Mouse (Mus musculus) c-Kit-positive CD71-negative TER-119-negative erythroid progenitor cells, embryonic 14.5 days (primary cell): ENCODE measurements at regions not wholly inside any gene's neighbourhood (a gene's known extent, or its start where the extent isn't known, plus 50 kb on each side); places are given as distances from the start of the nearest gene placed in this dataset.

Source experiments
- DNase-seq: peaks from one replicate; pipeline ENCODE4 v3.0.0-alpha.2; 2013; ENCODE audit warnings: low read depth

DNA sequence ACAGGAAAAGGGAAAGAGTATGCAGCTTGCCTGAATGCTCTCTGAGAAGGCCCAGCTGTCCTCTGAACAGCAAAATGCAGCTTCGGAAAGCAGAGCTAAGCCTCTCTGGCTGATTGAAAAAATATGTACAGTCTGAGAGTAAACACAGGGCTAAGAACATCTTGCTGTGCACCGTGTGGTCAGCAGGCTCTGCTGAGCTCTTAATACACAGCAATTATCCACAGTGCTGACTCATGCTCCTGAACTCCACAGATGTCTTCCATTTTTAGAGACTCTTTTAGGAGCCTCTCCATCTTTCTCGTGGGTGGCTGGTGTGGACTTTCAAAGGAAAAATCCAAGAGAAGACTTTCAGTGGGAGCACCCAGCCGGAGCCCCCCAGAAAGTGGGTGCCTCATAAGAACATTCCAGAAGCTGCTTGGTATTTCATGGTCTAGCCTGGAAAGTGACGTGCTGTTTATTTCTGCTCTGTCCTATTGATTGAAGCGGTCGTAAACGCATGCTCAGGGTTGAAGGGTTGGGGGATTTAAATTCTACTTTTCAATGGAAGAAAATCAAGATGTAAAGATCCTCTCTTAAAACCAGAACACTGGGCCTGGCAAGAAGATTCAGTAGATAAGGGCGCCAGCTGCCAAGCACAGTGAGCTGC is 209.5 kb downstream of the Mreg start:
- DNase-seq, result no peak

DNA sequence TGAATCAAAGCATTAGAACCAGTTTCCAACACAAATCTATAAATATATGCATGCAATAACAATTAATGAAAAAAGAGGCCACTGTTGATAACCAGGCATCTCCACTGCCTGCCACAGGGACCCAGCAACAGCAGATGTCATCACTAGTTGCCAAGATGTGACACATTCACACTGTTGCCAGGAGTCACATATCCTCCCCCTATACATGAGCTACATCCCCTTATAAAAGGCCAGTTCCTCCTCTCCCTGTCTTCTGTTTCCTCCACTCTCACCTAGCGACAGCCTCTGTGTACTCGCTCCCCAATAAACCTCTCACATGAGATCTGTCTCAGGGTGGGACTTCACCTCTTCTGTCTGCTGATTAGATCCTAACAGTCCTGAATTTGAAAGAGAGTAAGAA is 211.4 kb downstream of the Mreg start:
- DNase-seq, result no peak

DNA sequence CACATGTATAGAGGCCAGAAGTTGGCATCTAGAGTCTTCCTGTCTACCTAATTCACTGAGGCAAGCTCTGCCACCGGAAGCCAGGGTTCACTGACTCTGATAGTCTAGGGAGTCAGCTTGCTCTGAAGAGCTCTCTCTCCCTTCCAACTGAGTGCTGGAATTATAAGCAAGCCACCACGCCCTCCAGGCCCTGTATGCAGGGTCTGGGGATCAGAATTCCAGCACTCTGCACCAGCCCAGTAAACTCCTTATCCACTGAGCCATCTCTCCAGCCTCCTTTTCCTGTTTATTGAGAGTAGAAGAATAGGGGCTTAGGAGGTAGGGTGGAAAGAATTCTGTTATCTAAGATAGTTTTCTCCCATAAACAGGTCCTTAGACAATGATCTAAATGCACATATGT is 215.3 kb downstream of the Mreg start:
- no peak for DNase-seq

DNA sequence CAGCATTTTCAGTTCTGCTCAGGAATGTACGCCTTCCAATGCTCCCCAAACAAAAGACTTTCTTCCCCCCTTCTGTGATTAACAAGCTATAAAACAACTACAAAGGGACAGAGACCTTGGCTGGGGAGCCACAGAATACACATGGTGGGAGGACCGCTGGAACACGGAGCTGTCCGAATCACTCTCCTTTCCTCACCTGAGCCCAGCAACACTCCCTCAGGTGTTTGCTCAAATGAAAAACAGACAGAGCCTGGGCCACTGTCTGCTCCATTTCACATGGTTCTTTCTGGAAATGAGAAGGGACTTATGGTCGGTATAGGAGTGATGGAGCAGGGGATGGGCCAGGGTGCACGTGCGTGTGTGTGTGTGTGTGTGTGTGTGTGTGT is 215.9 kb downstream of the Mreg start:
- DNase-seq, result no peak

DNA sequence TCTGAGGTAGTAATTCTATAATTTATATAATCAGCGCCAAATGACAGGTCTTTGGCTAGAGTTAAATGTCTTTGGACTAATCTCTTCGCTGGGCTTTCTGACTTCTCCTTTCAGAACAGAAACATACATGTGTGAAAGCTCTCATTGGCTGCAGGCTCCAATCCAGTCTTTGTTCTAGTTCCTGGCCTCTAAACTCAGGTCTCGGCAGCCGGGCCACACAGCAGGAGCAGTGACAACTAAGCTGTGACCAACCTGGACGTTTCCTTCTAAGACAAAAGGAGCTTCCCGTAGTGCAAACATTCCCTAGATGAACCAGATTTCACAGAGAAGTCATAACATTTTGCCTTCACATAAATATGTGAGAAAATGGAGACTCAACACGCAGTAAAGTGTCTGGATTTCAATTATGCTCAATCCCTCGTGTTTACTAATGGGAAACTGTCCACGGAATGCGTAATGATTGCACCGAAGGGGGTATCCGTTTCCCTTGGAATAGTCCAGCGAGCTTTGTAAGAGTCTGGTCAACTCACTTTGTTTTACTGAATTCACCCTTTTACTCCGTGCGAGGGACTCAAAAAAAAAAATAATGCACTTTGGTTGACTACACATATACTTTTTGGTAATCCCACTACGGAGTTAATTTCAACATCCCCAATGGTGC is 216.4 kb downstream of the Mreg start:
- no peak for DNase-seq

DNA sequence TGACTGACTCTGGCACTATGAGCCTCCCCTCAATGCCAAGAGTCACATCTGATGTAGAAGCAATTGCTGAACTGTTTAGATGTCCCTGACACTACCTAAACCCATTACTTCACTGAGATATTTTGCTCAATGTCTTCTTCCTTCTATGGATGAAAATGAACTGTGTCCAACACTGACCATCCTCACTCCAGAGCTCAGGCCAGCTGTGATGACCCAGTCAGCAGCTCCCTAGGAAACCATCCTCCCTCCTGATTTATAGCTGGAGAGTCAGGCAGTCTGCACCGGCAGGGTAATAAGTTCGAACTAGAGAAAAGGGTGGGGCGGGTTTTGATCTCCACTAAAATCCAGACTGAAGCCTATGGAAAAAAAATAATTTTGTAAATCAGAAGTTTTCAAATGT is 221.2 kb downstream of the Mreg start:
- DNase-seq, result no peak

DNA sequence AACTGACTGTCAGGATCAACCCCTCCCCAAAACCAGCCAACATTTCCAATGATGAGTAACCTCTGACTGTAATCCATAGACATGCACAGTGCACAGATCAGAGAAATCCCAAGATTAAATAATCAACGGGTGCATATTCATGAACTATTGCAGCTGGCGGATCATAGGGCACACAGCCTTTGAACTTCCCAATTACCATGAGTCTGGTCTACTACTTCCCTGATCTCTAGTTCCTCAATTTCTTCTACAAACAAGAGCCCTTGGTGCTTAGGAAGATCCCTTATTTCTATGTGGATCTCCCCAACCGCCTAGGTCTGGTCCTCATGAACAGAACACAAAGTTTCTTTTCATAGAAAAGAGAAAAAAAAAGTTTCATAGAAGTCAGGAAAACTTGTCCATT is 224.0 kb downstream of the Mreg start:
- DNase-seq, result no peak

DNA sequence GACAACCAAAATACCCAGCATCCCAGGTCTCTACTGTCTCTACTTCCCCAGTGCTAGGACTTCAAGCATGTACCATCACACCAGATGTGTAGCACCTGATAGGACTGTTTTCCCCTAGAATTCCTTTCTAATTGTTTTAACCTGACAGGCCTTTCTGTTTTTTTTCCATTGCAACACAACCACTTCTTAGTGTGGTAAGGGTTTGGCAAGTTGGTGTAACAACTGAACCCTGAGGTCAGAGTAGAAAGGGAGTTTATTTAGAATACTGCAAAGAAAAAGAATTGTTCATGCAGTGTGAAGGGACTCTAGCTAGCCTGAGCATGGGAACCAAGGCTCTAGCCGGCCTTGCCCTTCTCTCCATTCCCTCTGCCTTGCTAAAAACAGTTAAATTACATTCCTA is 226.1 kb downstream of the Mreg start:
- no peak for DNase-seq

DNA sequence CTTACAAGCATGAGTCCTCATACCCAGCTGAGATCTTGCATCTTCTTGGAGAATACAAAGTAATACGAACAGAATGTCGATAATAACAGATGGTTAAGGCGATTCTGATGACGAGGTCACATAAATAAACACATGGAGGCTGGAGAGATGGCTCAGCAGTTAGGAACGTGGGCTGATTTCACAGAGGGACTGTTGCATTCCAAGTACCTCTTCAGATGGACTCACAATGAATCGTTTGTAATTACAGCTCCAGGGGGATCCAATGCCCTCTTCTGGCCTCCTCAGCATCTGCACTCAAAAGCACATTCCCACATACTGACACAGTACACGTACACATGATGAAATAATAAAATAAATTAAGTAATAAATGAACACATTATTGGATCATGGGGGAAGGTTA is 228.3 kb downstream of the Mreg start:
- no peak for DNase-seq

DNA sequence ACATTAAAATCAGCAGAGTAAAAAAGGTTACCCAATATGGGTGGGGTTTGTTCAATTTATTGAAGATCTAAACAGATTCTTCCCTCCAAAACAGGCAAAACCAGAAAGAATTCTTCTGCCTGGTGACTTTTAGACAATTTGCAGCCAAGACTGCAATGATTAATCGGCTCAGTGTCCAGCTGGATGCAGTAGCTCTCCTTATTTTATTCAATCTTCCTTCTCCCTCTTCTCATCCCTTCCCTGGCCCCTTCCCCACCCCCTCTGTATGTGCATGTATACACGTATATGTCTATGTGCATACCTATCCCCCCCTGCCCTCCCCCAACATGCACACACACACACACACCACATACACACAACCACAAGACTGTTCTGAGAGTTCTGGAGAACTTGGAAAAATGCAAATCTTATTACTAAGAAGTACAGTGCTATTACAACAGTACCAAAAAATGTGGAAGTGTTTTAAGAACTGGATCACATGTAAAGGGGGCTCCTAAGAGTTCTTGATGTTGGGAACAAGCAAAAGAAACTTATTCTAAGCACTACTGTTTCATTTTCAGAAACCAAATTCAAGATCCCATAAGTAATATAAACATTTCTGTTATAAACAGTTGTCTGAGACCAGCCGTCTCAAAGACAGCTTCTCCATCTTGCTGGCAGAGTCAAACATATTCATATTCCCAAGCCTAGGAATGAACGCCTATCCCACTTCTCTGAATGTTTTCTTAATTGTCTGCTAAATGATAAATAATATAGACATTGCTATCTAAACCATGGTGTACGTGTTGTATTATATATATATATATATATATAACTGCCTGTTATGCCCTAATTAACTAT is 229.5 kb downstream of the Mreg start:
- no peak for DNase-seq

DNA sequence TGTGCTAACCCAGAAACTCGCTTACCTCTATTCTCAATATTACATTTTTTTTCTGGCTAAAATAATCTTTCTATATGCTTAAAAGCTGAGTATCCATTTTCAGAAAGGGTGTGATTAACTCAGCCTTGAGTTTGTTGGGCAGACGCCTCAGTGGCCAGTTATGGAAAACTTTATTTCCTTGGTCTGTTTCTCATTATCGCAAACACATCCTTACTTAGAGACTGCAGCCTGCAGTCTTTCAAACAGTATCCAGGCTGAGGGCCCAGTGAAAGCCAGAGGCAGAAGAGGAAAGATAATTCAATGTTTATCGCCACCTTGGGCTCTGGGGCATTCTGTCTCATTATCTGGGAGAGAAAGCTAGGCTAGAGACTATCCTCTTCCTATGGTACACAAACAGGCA is 231.5 kb downstream of the Mreg start:
- no peak for DNase-seq

DNA sequence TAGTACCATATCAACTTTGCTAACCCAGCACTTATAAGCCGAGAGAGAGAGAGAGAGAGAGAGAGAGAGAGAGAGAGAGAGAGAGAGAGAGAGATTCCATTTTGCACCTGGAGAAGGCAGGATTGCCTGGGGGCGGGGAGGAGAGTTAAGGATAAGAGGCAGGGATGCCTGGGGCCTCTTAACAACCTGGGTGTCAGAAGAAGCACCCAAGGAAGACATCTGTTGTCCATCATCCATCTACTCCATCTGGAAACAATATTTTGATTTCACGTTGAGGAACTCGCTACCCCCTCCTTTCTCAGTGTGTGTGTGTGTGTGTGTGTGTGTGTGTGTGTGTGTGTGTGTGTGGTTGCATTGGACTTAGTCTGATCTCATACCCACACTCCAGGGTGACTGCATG is 232.8 kb downstream of the Mreg start:
- no peak for DNase-seq

DNA sequence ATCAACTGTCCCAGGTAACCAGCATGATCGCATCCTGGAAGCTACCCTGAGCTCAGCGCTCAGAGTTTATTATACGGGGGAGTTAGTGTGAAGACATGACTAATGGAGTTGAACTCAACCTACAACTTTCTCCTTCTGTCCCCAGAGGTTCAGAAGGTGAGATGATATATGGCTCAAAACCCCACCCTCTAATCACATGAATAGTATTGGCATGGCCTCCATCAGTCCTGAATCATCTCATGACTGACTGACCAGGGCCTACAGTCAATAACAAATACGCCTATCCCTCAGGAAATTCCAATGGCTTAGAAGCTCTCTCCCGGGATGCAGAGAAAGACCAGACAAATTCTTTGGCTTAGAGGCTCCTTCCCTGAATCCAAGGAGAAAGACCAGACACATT is 234.7 kb downstream of the Mreg start:
- no peak for DNase-seq

DNA sequence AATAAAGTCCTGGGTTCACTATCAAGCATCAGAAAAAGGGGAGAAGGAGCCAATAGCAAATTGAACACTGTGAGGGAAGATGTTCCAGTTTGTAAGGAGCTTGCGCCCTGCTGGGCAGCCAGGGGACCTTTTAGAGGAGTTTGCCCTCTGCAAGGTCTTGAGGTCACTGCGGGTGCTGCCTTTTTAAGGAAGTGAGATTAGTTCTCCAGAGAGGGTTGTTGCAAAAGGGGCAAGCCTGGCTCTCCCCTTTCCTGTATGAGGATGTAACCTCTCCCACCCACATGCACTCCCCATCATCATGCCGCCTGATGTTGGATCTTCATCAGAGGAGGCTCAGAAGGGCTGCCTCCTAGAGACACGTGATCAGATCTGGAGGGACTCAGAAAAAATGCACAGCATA is 237.4 kb downstream of the Mreg start:
- DNase-seq, result peak; percentile 35

DNA sequence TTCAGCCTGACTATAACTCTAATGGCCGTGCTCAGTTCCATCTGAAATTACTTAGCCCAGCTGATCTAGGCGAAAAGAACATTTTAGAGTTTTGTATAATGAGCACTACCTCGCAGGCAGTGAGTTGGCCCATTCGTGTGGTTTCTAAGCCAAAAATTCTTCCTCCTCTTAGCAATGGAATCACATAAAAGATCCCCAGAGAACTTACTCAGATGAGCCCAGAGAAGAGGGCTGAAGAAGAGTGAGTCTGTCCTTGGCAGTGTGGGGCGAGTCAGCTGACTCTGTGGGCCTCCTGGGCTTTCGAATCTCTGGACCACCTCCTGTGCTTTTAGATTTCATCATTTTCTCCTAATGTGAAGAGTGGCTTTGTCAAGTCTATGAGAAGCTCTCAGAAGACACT is 240.2 kb downstream of the Mreg start:
- no peak for DNase-seq

DNA sequence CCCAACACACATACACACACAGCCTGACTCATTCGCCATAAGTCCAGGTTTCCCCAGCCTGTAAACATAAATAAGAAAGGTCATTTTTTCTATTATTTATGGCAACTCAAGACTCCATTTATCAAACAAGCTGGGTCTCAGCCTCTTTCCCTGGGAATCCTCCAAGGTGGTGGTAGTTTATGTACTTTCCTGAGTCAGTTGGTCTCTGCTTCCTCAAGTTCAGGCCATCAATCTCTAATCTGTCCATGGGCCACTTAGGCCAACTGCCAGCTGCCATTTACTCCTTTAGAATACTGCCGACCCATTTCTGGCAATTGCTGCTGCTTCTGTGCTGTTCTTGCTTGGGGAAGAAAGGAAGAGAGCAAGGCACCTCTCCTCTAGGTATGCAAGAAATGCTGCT is 241.3 kb downstream of the Mreg start:
- DNase-seq, result no peak

DNA sequence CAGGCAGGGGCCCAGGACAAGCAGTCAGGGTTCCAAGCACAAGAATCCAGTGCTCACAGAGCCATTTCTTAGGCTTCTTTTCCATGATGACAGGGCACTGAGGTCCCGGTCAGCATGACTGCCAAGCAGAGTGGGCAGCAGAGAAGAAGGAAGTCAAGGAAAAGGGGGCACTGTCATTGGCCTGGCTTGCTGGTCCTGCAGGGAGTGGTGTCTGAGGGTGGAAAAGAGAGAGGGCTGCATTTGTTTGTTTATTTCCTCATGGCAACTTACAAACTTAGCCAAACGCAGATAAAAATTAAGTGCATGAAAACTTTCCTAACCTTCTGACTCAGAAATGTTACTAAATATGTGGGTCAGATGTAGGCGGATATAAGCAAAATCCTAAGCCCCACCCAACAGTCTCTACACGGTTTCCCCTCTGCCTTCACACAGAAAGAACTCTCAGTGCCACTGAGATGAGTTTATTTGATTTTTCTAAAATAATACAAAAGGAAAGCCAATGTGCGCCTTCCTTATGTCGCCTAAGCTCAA is 244.5 kb downstream of the Mreg start:
- no peak for DNase-seq

DNA sequence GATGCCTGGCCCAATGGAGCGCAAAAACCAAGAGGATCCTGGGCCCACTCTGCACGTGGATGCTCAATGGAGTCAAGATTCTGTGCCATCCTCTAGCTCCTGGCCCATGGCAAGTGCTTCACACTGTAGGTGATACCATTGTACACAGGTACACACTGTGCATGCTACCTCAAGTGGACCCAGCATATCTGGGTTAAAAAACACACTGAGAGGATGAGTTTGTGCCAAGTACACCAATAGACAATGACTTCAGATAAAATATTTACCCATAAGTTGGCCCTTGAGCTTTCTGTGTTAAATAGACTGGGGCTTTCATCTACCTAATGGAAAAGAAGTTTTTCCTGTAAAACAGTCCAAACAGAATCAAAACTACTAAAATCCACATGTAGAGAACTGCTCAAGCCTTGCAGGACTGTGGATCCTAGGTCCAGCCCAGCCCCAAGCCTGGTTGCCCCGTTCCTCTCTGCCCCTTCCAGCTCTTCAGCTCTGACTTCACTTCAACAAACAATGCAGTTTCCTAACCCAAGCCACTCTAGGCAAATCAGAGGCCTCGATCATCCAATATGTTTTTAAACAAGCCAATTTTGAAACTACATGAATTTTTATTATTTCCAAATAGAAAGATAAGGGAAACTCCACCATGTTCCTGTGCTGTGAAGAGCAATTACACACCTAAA is 247.5 kb downstream of the Mreg start:
- DNase-seq, result no peak

DNA sequence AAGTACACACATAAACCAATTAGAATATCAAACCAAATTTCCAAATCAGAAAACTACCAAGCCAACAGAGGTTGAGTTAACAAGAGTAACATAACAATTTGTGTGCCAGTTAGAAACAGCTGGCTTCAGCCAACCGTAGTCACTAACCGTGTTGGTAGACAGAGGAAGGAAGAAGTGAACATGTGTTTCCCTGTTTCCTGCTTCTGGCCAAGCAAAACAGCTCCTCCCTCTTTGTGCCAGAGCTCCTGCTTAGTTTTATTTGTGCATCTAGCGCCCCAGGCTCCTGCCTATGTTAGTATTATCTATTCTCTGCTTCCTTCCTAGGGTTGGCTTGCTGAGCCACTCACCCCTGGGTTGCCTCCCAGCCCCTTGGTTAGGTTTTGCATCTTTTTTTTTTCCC is 255.2 kb downstream of the Mreg start:
- DNase-seq, result no peak

DNA sequence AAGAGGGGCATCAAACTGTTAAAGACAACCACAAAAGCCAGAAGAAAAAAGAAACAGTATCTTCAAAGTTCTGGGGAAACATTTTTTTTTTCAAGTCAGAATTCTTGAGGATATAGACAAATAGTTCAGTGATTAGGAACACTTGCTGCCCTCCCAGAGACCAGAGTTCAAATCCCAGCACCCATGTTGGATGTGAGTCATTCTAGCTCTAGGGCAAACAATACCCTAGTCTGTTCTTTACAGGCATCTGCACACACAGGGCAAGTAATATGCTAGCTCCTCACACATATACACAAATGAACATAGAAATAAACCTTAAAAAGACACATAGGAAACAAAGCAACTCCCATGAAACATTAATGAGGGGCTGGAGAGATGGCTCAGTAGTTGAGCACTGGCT is 256.8 kb downstream of the Mreg start:
- DNase-seq, result no peak

DNA sequence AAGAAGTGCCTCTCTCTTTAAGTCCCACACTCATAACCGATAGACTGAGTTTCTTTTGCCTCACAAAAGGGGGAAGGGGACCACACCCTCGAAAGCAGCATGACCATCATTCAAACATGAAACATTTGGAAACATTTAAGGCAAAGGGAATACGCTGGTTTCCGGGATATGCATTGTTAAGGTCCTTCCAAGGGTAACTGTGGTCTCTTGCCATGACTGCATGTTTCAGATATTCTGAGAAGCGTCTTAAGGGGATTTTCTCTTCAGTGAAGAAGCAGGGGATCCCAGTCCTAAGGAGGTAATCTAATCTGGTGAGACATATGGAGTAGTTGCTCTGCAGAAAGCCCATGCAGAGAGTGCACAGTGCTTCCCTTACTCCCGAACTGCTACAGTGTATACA is 258.8 kb downstream of the Mreg start:
- no peak for DNase-seq

DNA sequence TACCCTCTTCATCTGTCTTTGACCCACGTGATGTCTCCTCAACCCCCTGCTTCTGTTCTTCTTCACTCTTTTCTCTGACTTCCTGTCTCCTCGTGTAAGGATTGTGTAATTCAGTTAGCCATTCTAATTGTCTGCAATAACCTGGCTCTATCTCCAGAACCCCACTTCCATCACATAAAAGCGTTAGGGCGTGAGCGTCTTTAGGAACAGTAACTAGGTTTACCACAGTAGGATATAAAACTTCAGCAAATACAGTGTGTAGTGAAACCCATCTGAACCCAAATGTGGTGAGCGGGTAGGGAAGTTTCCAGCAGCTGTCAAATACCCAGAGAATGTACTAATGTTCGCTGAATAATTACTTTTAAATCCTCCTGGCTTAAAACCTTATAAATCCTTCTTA is 262.6 kb downstream of the Mreg start:
- no peak for DNase-seq

DNA sequence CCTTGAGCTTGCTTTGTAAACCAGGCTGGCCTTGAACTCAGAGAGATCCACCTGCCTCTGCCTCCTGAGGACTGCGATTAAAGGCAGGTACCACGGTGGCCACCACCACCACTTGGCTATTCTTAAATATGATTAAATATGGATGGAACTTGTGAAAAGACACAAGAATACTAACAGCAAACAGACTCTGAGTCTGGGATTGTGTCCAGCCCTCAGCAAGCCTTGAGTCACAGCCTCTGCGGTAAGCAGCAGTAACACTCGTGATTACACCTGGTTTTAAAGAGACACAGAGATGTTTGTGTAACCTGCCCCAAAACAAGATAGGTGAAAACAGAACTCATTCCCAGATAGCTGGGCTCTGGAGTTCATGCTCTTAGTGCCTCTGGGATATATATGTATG is 263.4 kb downstream of the Mreg start:
- no peak for DNase-seq
